Mouse (Mus musculus) embryonic facial prominence, embryonic 14.5 days (tissue): ENCODE results near the gene Krt72. TPM values are rescaled to one million over a fixed set of nuclear protein-coding genes. Genes with fewer than 3 reads are reported as not detected.

ENCODE experiments used
- ATAC-seq: fragments of 200-750 bp; cut with Nextera tagmentation; 2 replicates; pipeline ENCODE4 v1.8.0; 2017; ENCODE audit warnings: low read depth, moderate number of reproducible peaks, moderate TSS enrichment
- DNase-seq: peaks from one replicate; pipeline ENCODE4 v3.0.0-alpha.2; 2015; ENCODE audit warnings: low spot score
- H3K27ac ChIP-seq: fragments of 300-500 bp; sonication (generic); replicated peaks from 2 replicates; pipeline ENCODE4 v1.5.1; 2014; ENCODE audit warnings: low read depth, mild to moderate bottlenecking, low read length, moderate library complexity
- H3K27me3 ChIP-seq: fragments of 300-500 bp; sonication (generic); replicated peaks from 2 replicates; pipeline ENCODE4 v1.6.1; 2014; ENCODE audit warnings: low read length; ENCODE audit not compliant: control insufficient read depth, insufficient read depth
- H3K36me3 ChIP-seq: fragments of 300-500 bp; sonication (generic); 2 replicates; pipeline ENCODE4 v1.6.1; 2014; ENCODE audit warnings: low read length, mixed read lengths; ENCODE audit not compliant: control insufficient read depth, insufficient read depth
- H3K4me1 ChIP-seq: fragments of 300-500 bp; sonication (generic); 2 replicates; pipeline ENCODE4 v1.6.1; 2014; ENCODE audit warnings: antibody characterized with exemption, low read length; ENCODE audit not compliant: control insufficient read depth, insufficient read depth
- H3K4me2 ChIP-seq: fragments of 300-500 bp; sonication (generic); 2 replicates; pipeline ENCODE4 v1.6.1; 2014; ENCODE audit warnings: low read depth, mild to moderate bottlenecking, low read length, moderate library complexity, mixed read lengths
- H3K4me3 ChIP-seq: fragments of 300-500 bp; sonication (generic); 2 replicates; pipeline ENCODE4 v1.5.1; 2014; ENCODE audit warnings: low read depth, mild to moderate bottlenecking, low read length
- H3K9ac ChIP-seq: fragments of 300-500 bp; sonication (generic); 2 replicates; pipeline ENCODE4 v1.6.1; 2014; ENCODE audit warnings: low read depth, mild to moderate bottlenecking, low read length, moderate library complexity, mixed read lengths
- H3K9me3 ChIP-seq: fragments of 300-500 bp; sonication (generic); 2 replicates; pipeline ENCODE4 v1.6.1; 2016; ENCODE audit warnings: low read length; ENCODE audit not compliant: control insufficient read depth
- WGBS: fragments of 180-500 bp; shearing (Covaris S2); extraction: QIAGEN DNeasy Blood & Tissue Kit; methylation state at CpG from one replicate; pipeline ENCODE4 v1.1.7; 2014; 5-methylcytosine and 5-hydroxymethylcytosine counted together
- polyA plus RNA-seq: library from polyadenylated mRNA; unstranded; fragments of >200 nt; fragmentation: Nextera tagmentation; extraction: Ambion mirVana; gene quantifications from 2 replicates; pipeline ENCODE4 v1.2.1, GENCODE M21; 2014

Krt72 gene
- polyA plus RNA-seq, 1 experiment from 2014 or later = 0.81 TPM

GRCm38 (mm10) chr15:101790867-101791266 lies 4.6 kb upstream of the Krt72 start:
- no peaks in the 10 kb centered on the region for H3K4me1 ChIP-seq
- no peak for ATAC-seq
- H3K4me3 ChIP-seq = no peak overlapping the region
- WGBS = 26% methylated on average over 3 of the region's 3 CpGs
- H3K36me3 ChIP-seq = no peaks in the 10 kb centered on the region
- no peak overlapping the region for H3K9ac ChIP-seq
- H3K4me2 ChIP-seq = no peak overlapping the region
- no peak overlapping the region for H3K27ac ChIP-seq
- no peaks in the 10 kb centered on the region; the same call in 1 of the 2 replicates for H3K27me3 ChIP-seq
- H3K9me3 ChIP-seq = no peaks in the 10 kb centered on the region
- DNase-seq = no peak

GRCm38 (mm10) chr15:101773420-101773819 lies 12.8 kb downstream of the Krt72 start:
- DNase-seq (no peak), ATAC-seq (no peak)
- H3K4me3 ChIP-seq = no peak overlapping the region
- H3K27ac ChIP-seq = no peak overlapping the region
- H3K9ac ChIP-seq = no peak overlapping the region
- 80% methylated on average over 10 of the region's 10 CpGs for WGBS
- H3K4me1 ChIP-seq = no peaks in the 10 kb centered on the region
- H3K4me2 ChIP-seq = no peak overlapping the region
- H3K27me3 ChIP-seq = no peaks in the 10 kb centered on the region
- H3K9me3 ChIP-seq = no peaks in the 10 kb centered on the region
- H3K36me3 ChIP-seq = no peaks in the 10 kb centered on the region

GRCm38 (mm10) chr15:101772711-101773081 lies 13.6 kb downstream of the Krt72 start:
- H3K4me2 ChIP-seq = no peak overlapping the region
- H3K36me3 ChIP-seq = no peaks in the 10 kb centered on the region
- H3K4me3 ChIP-seq = no peak overlapping the region
- no peak overlapping the region for H3K9ac ChIP-seq
- DNase-seq (peak; percentile 89), ATAC-seq (peak; percentile 87)
- no peaks in the 10 kb centered on the region for H3K4me1 ChIP-seq
- WGBS = 6% methylated on average over 5 of the region's 5 CpGs
- H3K27ac ChIP-seq = no peak overlapping the region
- H3K9me3 ChIP-seq = no peaks in the 10 kb centered on the region
- no peaks in the 10 kb centered on the region for H3K27me3 ChIP-seq

GRCm38 (mm10) chr15:101772080-101772710 lies 14.1 kb downstream of the Krt72 start:
- DNase-seq = peak; percentile 51

GRCm38 (mm10) chr15:101770226-101770625 lies 16.0 kb downstream of the Krt72 start:
- WGBS = 47% methylated on average over 8 of the region's 8 CpGs
- DNase-seq = peak; percentile 75
- Histone ChIP-seq H3K4me2 (no peak overlapping the region), H3K36me3 (no peaks in the 10 kb centered on the region), H3K9ac (peak overlapping the region; percentile 25; the same call in 1 of the 2 replicates), H3K4me3 (no peak overlapping the region), H3K9me3 (no peaks in the 10 kb centered on the region), H3K27me3 (no peaks in the 10 kb centered on the region), H3K27ac (peak overlapping the region; percentile 63), H3K4me1 (no peaks in the 10 kb centered on the region)
- ATAC-seq = peak; percentile 67; the same call in 1 of the 2 replicates

More at GRCm38 (mm10) chr15:101772080-101772710, 14.1 kb downstream of the Krt72 start:
- H3K27ac ChIP-seq = peak overlapping the region; percentile 29; the same call in 1 of the 2 replicates
- H3K9me3 ChIP-seq = no peaks in the 10 kb centered on the region
- ATAC-seq = peak; percentile 47; the same call in 1 of the 2 replicates
- no peaks in the 10 kb centered on the region for H3K4me1 ChIP-seq
- no peaks in the 10 kb centered on the region for H3K27me3 ChIP-seq
- H3K36me3 ChIP-seq = no peaks in the 10 kb centered on the region
- no peak overlapping the region for H3K9ac ChIP-seq
- WGBS = 57% methylated on average over 5 of the region's 5 CpGs
- no peak overlapping the region for H3K4me2 ChIP-seq
- no peak overlapping the region for H3K4me3 ChIP-seq

GRCm38 (mm10) chr15:101742711-101743110 lies 43.5 kb downstream of the Krt72 start, which contains the start of gene Krt71:
Krt71 (minus strand) TSS chr15:101743109.
- no peaks in the 10 kb centered on the region for H3K9me3 ChIP-seq
- H3K4me3 ChIP-seq = no peak within 1 kb of the TSS
- no peaks in the 10 kb centered on the region for H3K36me3 ChIP-seq
- 65% methylated on average over 14 of the region's 14 CpGs for WGBS
- ATAC-seq = no peak
- no peak within 1 kb of the TSS for H3K9ac ChIP-seq
- no peak within 1 kb of the TSS for H3K27ac ChIP-seq
- H3K4me2 ChIP-seq = no peak within 1 kb of the TSS
- DNase-seq = no peak
- no peaks in the 10 kb centered on the region for H3K27me3 ChIP-seq
- H3K4me1 ChIP-seq = no peaks in the 10 kb centered on the region

GRCm38 (mm10) chr15:101737786-101738185 lies 48.5 kb downstream of the Krt72 start:
- Histone ChIP-seq H3K27ac (no peak overlapping the region), H3K9ac (no peak overlapping the region), H3K4me2 (no peak overlapping the region), H3K9me3 (no peaks in the 10 kb centered on the region), H3K4me3 (no peak overlapping the region), H3K27me3 (no peaks in the 10 kb centered on the region), H3K36me3 (no peaks in the 10 kb centered on the region), H3K4me1 (no peaks in the 10 kb centered on the region)
- WGBS = 72% methylated on average over 7 of the region's 7 CpGs
- DNase-seq (no peak), ATAC-seq (no peak)

GRCm38 (mm10) chr15:101730653-101731052 lies 55.6 kb downstream of the Krt72 start:
- no peaks in the 10 kb centered on the region for H3K4me1 ChIP-seq
- H3K27ac ChIP-seq = no peak overlapping the region
- no peaks in the 10 kb centered on the region for H3K9me3 ChIP-seq
- H3K4me3 ChIP-seq = no peak overlapping the region
- no peak overlapping the region for H3K4me2 ChIP-seq
- no peaks in the 10 kb centered on the region for H3K27me3 ChIP-seq
- ATAC-seq (no peak), DNase-seq (no peak)
- no peaks in the 10 kb centered on the region for H3K36me3 ChIP-seq
- H3K9ac ChIP-seq = no peak overlapping the region
